Mouse (Mus musculus) MEL (cell line): ENCODE data around the gene H2afj. TPM values are rescaled to one million over a fixed set of nuclear protein-coding genes. Genes with fewer than 3 reads are reported as not detected.

Source experiments
- DNase-seq: peaks from one replicate; pipeline ENCODE4 v3.0.0; 2011; ENCODE audit warnings: low read depth, low spot score
- H3K27ac ChIP-seq: 2 replicates; pipeline ENCODE4 v1.5.1; 2012; ENCODE audit warnings: low read depth, mild to moderate bottlenecking, control low read depth, low read length, moderate library complexity; ENCODE audit not compliant: control insufficient read depth
- H3K27me3 ChIP-seq, 2 experiments: fragments of 150-350 bp in 1 of 2; sonication (generic) in 1 of 2; 2 replicates each; pipeline ENCODE4 v1.6.1; 2012; ENCODE audit warnings: low read length in 2 of 2, mild to moderate bottlenecking in 2 of 2, improper control_type of control experiment in 1 of 2, moderate library complexity in 1 of 2; ENCODE audit not compliant: insufficient read depth in 2 of 2, control insufficient read depth in 1 of 2
- H3K36me3 ChIP-seq, 2 experiments: 2 replicates each; pipeline ENCODE4 v1.6.1; 2012 to 2014; ENCODE audit warnings: low read length in 2 of 2, improper control_type of control experiment in 1 of 2, inconsistent platforms in 1 of 2, mild to moderate bottlenecking in 1 of 2; ENCODE audit not compliant: insufficient read depth in 2 of 2, control insufficient read depth in 1 of 2
- H3K4me1 ChIP-seq, 2 experiments: fragments of 150-350 bp in 1 of 2; sonication (generic) in 1 of 2; 2 replicates each; pipeline ENCODE4 v1.6.1; 2012; ENCODE audit warnings: low read length in 2 of 2, improper control_type of control experiment in 1 of 2, mild to moderate bottlenecking in 1 of 2; ENCODE audit not compliant: insufficient read depth in 2 of 2, control insufficient read depth in 1 of 2
- H3K4me3 ChIP-seq, 2 experiments: fragments of 150-350 bp in 1 of 2; sonication (generic) in 1 of 2; 2 replicates each; pipeline ENCODE4 v1.5.1; 2012; ENCODE audit warnings: low read depth in 2 of 2, low read length in 2 of 2, mild to moderate bottlenecking in 2 of 2, moderate library complexity in 2 of 2, control low read depth in 1 of 2, improper control_type of control experiment in 1 of 2; ENCODE audit not compliant: control insufficient read depth in 1 of 2, insufficient read depth in 1 of 2
- H3K79me2 ChIP-seq: 2 replicates; pipeline ENCODE4 v1.6.1; 2012; ENCODE audit warnings: mild to moderate bottlenecking, low read length, moderate library complexity; ENCODE audit not compliant: control insufficient read depth, poor library complexity, insufficient read depth
- H3K9ac ChIP-seq: 2 replicates; pipeline ENCODE4 v1.6.1; 2012; ENCODE audit warnings: low read depth, mild to moderate bottlenecking, control low read depth, low read length, moderate library complexity; ENCODE audit not compliant: control insufficient read depth, poor library complexity, severe bottlenecking
- H3K9me3 ChIP-seq: fragments of 150-350 bp; sonication (generic); replicated peaks from 2 replicates; pipeline ENCODE4 v1.6.1; 2012; ENCODE audit warnings: mild to moderate bottlenecking, low read length, improper control_type of control experiment, moderate library complexity; ENCODE audit not compliant: insufficient read depth
- BHLHE40 ChIP-seq: IDR thresholded peaks from 2 replicates; pipeline ENCODE4 v1.6.1; 2012; ENCODE audit warnings: low read depth, mild to moderate bottlenecking, inconsistent platforms, low read length, improper control_type of control experiment, borderline replicate concordance
- CHD1 ChIP-seq: IDR thresholded peaks from 2 replicates; pipeline ENCODE4 v1.6.1; 2012; ENCODE audit warnings: low read depth, mild to moderate bottlenecking, inconsistent platforms, low read length, improper control_type of control experiment
- CHD2 ChIP-seq: IDR thresholded peaks from 2 replicates; pipeline ENCODE4 v1.6.1; 2011; ENCODE audit warnings: low read length, improper control_type of control experiment
- CTCF ChIP-seq, 3 experiments: IDR thresholded peaks in 2 of 3; conservative IDR thresholded peaks in 1 of 3; 2 replicates each; pipeline ENCODE4 v1.5.1; 2011 to 2012; ENCODE audit warnings: low read length in 3 of 3, low read depth in 2 of 3, mild to moderate bottlenecking in 2 of 3, improper control_type of control experiment in 1 of 3, inconsistent platforms in 1 of 3, mixed read lengths in 1 of 3, moderate library complexity in 1 of 3; ENCODE audit not compliant: control insufficient read depth in 1 of 3, insufficient read depth in 1 of 3, poor library complexity in 1 of 3, severe bottlenecking in 1 of 3
- E2F4 ChIP-seq: IDR thresholded peaks from 2 replicates; pipeline ENCODE4 v1.6.1; 2011; ENCODE audit warnings: low read depth, low read length, improper control_type of control experiment, borderline replicate concordance
- ELF1 ChIP-seq: IDR thresholded peaks from 2 replicates; pipeline ENCODE4 v1.6.1; 2014; ENCODE audit warnings: low read depth, mild to moderate bottlenecking, inconsistent platforms, low read length, improper control_type of control experiment, moderate library complexity
- EP300 ChIP-seq, 2 experiments: IDR thresholded peaks; 2 replicates each; pipeline ENCODE4 v1.6.1; 2011; ENCODE audit warnings: improper control_type of control experiment in 2 of 2, low read length in 2 of 2, low read depth in 1 of 2, mild to moderate bottlenecking in 1 of 2
- ETS1 ChIP-seq: IDR thresholded peaks from 2 replicates; pipeline ENCODE4 v1.6.1; 2012; ENCODE audit warnings: low read depth, mild to moderate bottlenecking, inconsistent platforms, low read length, improper control_type of control experiment, moderate library complexity
- GABPA ChIP-seq: IDR thresholded peaks from 2 replicates; pipeline ENCODE4 v1.6.1; 2012; ENCODE audit warnings: low read depth, mild to moderate bottlenecking, inconsistent platforms, low read length, improper control_type of control experiment, moderate library complexity
- HCFC1 ChIP-seq: IDR thresholded peaks from 2 replicates; pipeline ENCODE4 v1.6.1; 2012; ENCODE audit warnings: low read depth, mild to moderate bottlenecking, inconsistent platforms, low read length, improper control_type of control experiment, moderate library complexity
- JUND ChIP-seq: IDR thresholded peaks from 2 replicates; pipeline ENCODE4 v1.6.1; 2011; ENCODE audit warnings: low read depth, mild to moderate bottlenecking, improper control_type of control experiment, low read length
- KAT2A ChIP-seq: conservative IDR thresholded peaks from 2 replicates; pipeline ENCODE4 v1.6.1; 2012; ENCODE audit warnings: low read depth, low read length, improper control_type of control experiment, inconsistent platforms
- MAX ChIP-seq: IDR thresholded peaks from 2 replicates; pipeline ENCODE4 v1.6.1; 2011; ENCODE audit warnings: low read length, improper control_type of control experiment
- MAZ ChIP-seq: IDR thresholded peaks from 2 replicates; pipeline ENCODE4 v1.6.1; 2012; ENCODE audit warnings: low read depth, mild to moderate bottlenecking, inconsistent platforms, low read length, improper control_type of control experiment
- MEF2A ChIP-seq: IDR thresholded peaks from 2 replicates; pipeline ENCODE4 v1.6.1; 2014; ENCODE audit warnings: low read depth, mild to moderate bottlenecking, inconsistent platforms, low read length, improper control_type of control experiment; ENCODE audit not compliant: poor library complexity, insufficient replicate concordance, severe bottlenecking; ENCODE audit errors: extremely low read depth
- MYB ChIP-seq: IDR thresholded peaks from 2 replicates; pipeline ENCODE4 v1.6.1; 2011; ENCODE audit warnings: mild to moderate bottlenecking, low read depth, low read length, improper control_type of control experiment
- MYC ChIP-seq: IDR thresholded peaks from 2 replicates; pipeline ENCODE4 v1.6.1; 2011; ENCODE audit warnings: low read depth, mild to moderate bottlenecking, low read length, improper control_type of control experiment, moderate library complexity
- NELFE ChIP-seq: IDR thresholded peaks from 2 replicates; pipeline ENCODE4 v1.6.1; 2011; ENCODE audit warnings: low read depth, low read length, improper control_type of control experiment
- NRF1 ChIP-seq: IDR thresholded peaks from 2 replicates; pipeline ENCODE4 v1.6.1; 2014; ENCODE audit warnings: low read depth, mild to moderate bottlenecking, inconsistent platforms, low read length, improper control_type of control experiment, moderate library complexity; ENCODE audit not compliant: poor library complexity, insufficient read depth, severe bottlenecking
- POLR2AphosphoS2 ChIP-seq: IDR thresholded peaks from 2 replicates; pipeline ENCODE4 v1.6.1; 2011; ENCODE audit warnings: low read length, improper control_type of control experiment
- SIN3A ChIP-seq: IDR thresholded peaks from 2 replicates; pipeline ENCODE4 v1.6.1; 2012; ENCODE audit warnings: low read length, improper control_type of control experiment, inconsistent platforms
- SMC3 ChIP-seq: IDR thresholded peaks from 2 replicates; pipeline ENCODE4 v1.6.1; 2011; ENCODE audit warnings: low read depth, low read length, improper control_type of control experiment
- TAL1 ChIP-seq: IDR thresholded peaks from 2 replicates; pipeline ENCODE4 v1.6.1; 2012; ENCODE audit warnings: mild to moderate bottlenecking, inconsistent platforms, low read length, moderate library complexity, mixed read lengths
- TBP ChIP-seq: IDR thresholded peaks from 2 replicates; pipeline ENCODE4 v1.8.0; 2011; ENCODE audit warnings: low read depth, low read length, improper control_type of control experiment
- TCF12 ChIP-seq: IDR thresholded peaks from 2 replicates; pipeline ENCODE4 v1.6.1; 2014; ENCODE audit warnings: low read depth, mild to moderate bottlenecking, inconsistent platforms, low read length, improper control_type of control experiment, moderate library complexity
- USF1 ChIP-seq: IDR thresholded peaks from 2 replicates; pipeline ENCODE4 v1.6.1; 2014; ENCODE audit warnings: low read depth, mild to moderate bottlenecking, inconsistent platforms, low read length, improper control_type of control experiment, moderate library complexity
- ZC3H11A ChIP-seq: IDR thresholded peaks from 2 replicates; pipeline ENCODE4 v1.6.1; 2012; ENCODE audit warnings: low read depth, mild to moderate bottlenecking, inconsistent platforms, low read length, improper control_type of control experiment
- ZKSCAN1 ChIP-seq: IDR thresholded peaks from 2 replicates; pipeline ENCODE4 v1.6.1; 2012; ENCODE audit warnings: low read depth, mild to moderate bottlenecking, inconsistent platforms, low read length, improper control_type of control experiment, moderate library complexity
- ZMIZ1 ChIP-seq: IDR thresholded peaks from 2 replicates; pipeline ENCODE4 v1.6.1; 2012; ENCODE audit warnings: low read depth, mild to moderate bottlenecking, inconsistent platforms, low read length, improper control_type of control experiment, moderate library complexity
- polyA plus RNA-seq, 2 experiments: library from polyadenylated mRNA; stranded (reverse) in 1 of 2; unstranded in 1 of 2; fragments of >175 nt in 1 of 2; fragments of >200 nt in 1 of 2; gene quantifications; 2 replicates each; pipeline versions ENCODE4 v1.2.1 to v1.2.4; 2012; ENCODE audit warnings: low replicate concordance in 2 of 2, low read depth in 1 of 2; ENCODE audit not compliant: insufficient read length in 2 of 2, insufficient read depth in 1 of 2, missing spikeins in 1 of 2
- total RNA-seq: library from RNA; depleted of rRNA; stranded (reverse); fragments of 300-350 nt; gene quantifications from 2 replicates; pipeline ENCODE4 v1.2.3, GENCODE M21; 2012

H2afj gene
- total and polyA plus RNA-seq, 3 experiments: 111 to 176 TPM; not detected in 1

DNA sequence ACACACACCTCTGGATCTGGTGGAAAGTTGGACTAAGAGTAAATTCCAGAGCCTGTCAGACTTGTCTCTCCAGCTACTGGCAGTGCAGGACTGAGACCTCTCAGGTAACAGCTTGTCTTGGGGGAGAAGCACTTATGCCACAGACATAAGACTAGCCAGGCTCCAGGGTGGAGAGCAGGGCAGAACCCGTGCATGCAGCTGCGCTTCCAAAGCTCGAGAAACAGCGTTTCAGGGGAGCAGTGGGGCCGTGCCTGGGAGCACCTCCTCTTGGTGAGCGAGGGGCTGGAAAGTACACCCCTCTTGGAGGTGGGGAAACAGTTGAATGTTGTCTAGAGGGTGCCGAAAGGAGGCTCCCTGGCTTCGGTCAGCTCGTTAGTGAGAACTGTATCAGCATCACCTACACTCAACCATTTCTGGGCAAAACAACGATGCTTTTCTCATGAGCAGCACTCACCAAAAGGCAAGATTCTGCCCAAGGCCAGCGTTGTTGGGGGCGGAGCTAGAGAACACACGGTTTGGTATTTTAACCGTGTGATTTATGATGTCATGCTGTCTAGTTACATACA is 48.1 kb downstream of the H2afj start:
- H3K27me3 ChIP-seq: no peaks in the 10 kb centered on the region
- H3K4me3 ChIP-seq: no peak overlapping the region
- H3K9ac ChIP-seq: no peak overlapping the region
- peaks cover 0 to 9% of the 10 kb centered on the region in 2 experiments; a peak in 2 of 4 replicates for H3K36me3 ChIP-seq
- TF ChIP-seq CHD2: no peak
- no peak for TF ChIP-seq POLR2AphosphoS2
- no peak for TF ChIP-seq GABPA
- TF ChIP-seq TAL1: no peak
- no peak for TF ChIP-seq SMC3
- no peak for TF ChIP-seq ETS1
- TF ChIP-seq MAX: no peak
- no peak for TF ChIP-seq MYB
- TF ChIP-seq JUND: no peak
- TF ChIP-seq USF1: no peak
- TF ChIP-seq CTCF (IDR thresholded peaks at IDR 0.05 in 2 of 3, conservative IDR thresholded peaks at IDR 0.05 in 1 of 3; ENCODE audit: control insufficient read depth in 1 of 3, insufficient read depth in 1 of 3, low read depth in 2 of 3, low read length in 3 of 3, poor library complexity in 1 of 3, severe bottlenecking in 1 of 3): no peak; a peak in 1 of 6 replicates
- no peak for DNase-seq
- H3K4me1 ChIP-seq: peaks cover 0 to 22% of the 10 kb centered on the region in 2 experiments; a peak in 3 of 4 replicates
- H3K27ac ChIP-seq: no peak overlapping the region
- no peaks in the 10 kb centered on the region for H3K79me2 ChIP-seq
- H3K9me3 ChIP-seq: no peaks in the 10 kb centered on the region

- H3K4me3 ChIP-seq: peak within 1 kb of the TSS; percentile 16 to 67
- TF ChIP-seq EP300 (IDR thresholded peaks at IDR 0.05; ENCODE audit: low read depth in 1 of 2, low read length in 2 of 2) (peak; percentile 88 to 93), TBP (no peak), NELFE (no peak), E2F4 (no peak), ETS1 (peak; percentile 89), NRF1 (no peak), HCFC1 (no peak), ZMIZ1 (no peak), BHLHE40 (peak; percentile 83), MAX (no peak; the same call in 1 of the 2 replicates), ZC3H11A (no peak), KAT2A (no peak), CTCF (IDR thresholded peaks at IDR 0.05 in 2 of 3, conservative IDR thresholded peaks at IDR 0.05 in 1 of 3; ENCODE audit: control insufficient read depth in 1 of 3, insufficient read depth in 1 of 3, low read depth in 2 of 3, low read length in 3 of 3, poor library complexity in 1 of 3, severe bottlenecking in 1 of 3) (0 out of 6 replicates have a peak, but pooled peaks of 1 of the 3 experiments have one; percentile 10), POLR2AphosphoS2 (no peak), JUND (no peak), MYC (0 out of 2 replicates have a peak, but pooled peaks have one; percentile 16), MAZ (no peak; the same call in 1 of the 2 replicates), ELF1 (no peak), MEF2A (no peak), TCF12 (peak; percentile 98), SIN3A (peak; percentile 66), ZKSCAN1 (no peak), GABPA (no peak), CHD1 (no peak)
Measured at GRCm38 (mm10) chr6:136857186-136857872, 49.3 kb downstream of the H2afj start, which contains the start of gene Art4. TSS of gene Art4 (minus strand) at chr6:136857733.

More at GRCm38 (mm10) chr6:136857186-136857872, 49.3 kb downstream of the H2afj start, which contains the start of gene Art4:
- peaks cover 0 to 22% of the 10 kb centered on the region in 2 experiments; a peak in 3 of 4 replicates for H3K4me1 ChIP-seq
- H3K27ac ChIP-seq: peak within 1 kb of the TSS; percentile 28; the same call in 1 of the 2 replicates
- H3K9ac ChIP-seq: peak within 1 kb of the TSS; percentile 43
- H3K27me3 ChIP-seq: no peaks in the 10 kb centered on the region
- no peaks in the 10 kb centered on the region for H3K9me3 ChIP-seq
- peaks cover 0 to 9% of the 10 kb centered on the region in 2 experiments; a peak in 2 of 4 replicates for H3K36me3 ChIP-seq
- peak; percentile 85 for DNase-seq
- H3K79me2 ChIP-seq: no peaks in the 10 kb centered on the region
